Mouse (Mus musculus) cerebellum, adult 18-20 months (tissue): Measurements from ENCODE around the gene Myh7b.

Experiments
- DNase-seq, 2 experiments: peaks; one replicate each; pipeline ENCODE4 v3.0.0; 2021

The Myh7b gene

DNA sequence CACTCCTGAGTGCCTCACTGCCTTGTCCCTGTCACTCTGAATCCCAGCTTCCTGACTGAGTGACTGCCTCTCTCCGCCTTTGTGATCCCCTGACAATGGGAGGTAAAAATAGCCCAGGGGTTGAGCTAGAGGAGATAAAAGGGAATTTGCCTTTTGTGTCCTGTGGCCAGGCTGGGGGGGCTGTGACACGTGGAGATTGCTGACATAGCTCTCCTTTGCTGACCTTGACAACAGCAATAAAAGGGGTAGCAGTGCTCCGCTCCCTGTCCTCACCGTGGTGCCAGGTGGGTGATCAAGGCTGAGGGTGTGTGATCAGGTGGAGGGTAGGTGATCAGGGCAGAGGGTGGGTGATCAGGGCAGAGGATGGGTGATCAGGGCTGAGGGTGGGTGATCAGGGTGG is at the start of gene Myh7b:
Gene Myh7b (plus strand): TSS at position 235 of the 400 bp plus-strand sequence.
- no peak for DNase-seq

DNA sequence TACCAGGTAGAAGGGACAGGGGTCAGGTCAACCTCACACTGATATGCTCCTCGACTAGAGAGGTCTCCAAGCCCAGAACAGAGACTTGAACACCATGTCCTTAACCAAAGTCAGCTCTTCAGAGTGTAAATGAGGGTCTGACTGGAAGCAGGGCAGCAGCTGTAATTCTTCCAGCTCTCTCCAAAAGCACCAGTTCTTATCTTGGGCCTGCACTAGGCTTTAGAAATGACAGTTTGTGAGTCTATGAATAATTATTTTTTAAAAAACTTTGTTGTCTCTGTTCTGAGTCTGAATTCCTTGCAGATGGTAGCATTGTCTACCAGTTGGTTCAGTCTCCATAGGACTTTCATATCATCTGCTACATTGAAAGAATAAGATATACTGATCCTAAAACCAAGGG is 48.8 kb upstream of the Myh7b start:
- DNase-seq = no peak

GRCm38 (mm10) chr2:155562934-155563333 is 48.1 kb upstream of the Myh7b start:
- no peak for DNase-seq

DNA sequence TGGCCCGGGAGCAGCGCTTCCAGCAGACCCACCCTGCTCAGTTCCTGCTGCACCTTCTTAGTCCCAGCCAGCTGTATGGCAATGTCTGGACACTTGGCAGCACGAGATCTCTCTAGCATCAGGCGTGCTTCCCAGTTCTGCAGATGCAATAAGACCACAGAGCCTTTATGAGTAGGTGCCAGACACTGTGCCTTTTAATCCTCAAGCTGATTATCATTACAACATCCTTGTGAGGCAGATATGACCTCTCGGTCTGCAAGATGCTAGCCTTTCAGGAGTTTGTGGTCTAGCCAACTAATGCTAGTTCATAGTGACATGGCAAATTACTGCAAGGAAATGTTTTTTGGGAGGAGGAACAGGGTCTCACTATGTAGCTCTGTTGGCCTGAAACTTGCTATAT is 43.3 kb upstream of the Myh7b start:
- DNase-seq = no peak

GRCm38 (mm10) chr2:155569223-155569807 is 41.7 kb upstream of the Myh7b start:
- no peak for DNase-seq

DNA sequence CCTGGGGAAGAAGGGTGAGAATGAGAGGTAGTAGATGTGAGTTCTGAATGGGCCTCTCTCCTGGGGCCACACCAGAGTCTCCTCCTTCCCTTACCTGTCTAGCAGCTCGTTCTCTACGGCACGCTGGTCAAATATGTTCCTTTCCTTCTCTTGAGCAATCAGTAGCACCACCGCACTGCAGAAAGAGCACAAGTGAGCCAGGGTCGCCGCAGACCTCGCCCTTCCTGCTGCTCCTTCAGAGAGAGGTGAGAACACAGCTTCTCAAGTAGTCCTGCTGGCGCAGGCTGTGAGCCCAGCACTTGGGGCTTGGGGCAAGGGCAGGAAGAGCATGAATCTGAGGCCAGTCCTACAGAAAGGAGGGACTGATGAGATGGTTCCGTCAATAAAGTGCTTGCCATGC is 38.0 kb upstream of the Myh7b start:
- DNase-seq = no peak

DNA sequence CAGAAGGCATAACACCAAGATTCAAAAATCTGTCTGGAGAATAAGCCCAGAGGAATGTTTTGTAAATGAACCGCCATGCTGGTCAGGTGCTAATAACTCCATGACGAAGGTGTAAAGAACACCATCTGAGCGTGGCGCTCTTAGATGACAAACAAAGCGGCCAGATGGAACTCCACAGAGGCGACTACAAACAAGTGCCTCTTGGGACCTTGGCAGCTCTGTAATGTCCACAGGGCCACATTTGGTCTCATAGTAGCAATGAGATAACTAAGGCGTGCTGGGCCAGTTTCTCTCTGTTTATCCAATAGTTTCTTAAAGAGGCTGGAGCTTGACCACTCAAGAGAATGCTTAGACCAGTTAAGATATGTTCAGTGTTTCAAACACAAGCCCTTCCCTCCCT is 37.0 kb upstream of the Myh7b start:
- no peak for DNase-seq

- peak; percentile 62 to 66 for DNase-seq
Observed at GRCm38 (mm10) chr2:155574700-155575099, 36.3 kb upstream of the Myh7b start.

DNA sequence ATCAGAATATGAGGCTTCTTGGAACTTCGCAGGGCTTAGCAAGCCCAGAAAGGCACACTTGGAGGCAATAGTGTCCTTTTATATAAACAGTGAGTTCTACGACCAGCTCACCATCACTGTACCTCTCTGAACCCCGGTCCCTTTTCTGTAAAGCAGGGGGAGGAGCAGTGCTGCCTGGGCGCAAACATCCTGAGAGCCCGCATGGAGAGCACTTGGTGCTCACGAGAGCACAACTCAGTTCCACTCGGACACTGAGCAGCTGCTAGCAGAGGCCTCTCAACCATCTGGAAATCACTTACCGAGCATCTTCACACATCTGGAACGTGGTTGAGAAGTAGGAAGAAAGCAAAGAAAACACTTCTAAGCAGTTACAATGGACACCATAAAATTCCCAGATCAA is 34.4 kb upstream of the Myh7b start:
- no peak for DNase-seq

- no peak for DNase-seq
Observed at GRCm38 (mm10) chr2:155580331-155580730, 30.7 kb upstream of the Myh7b start.

- no peak for DNase-seq
Observed at GRCm38 (mm10) chr2:155582384-155582995, 28.5 kb upstream of the Myh7b start.

DNA sequence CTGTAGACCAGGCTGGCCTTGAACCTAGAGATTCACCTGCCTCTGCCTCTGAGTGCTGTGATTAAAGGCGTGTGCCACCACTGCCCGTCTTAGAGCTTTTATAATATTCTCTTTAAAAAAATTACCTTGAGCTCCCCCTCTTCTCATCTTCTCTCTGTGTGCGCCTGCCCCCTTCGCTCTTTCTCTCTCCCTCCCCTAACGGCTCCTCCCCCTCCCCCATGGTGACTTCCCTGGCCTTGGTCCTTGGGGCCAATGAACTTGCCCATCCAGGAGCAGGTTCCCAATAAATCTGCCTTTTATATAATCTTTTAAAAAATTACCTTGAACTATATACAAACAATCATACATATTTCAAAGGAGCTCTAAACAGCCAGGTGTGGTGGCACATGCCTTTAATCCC is 28.0 kb upstream of the Myh7b start:
- no peak for DNase-seq

DNA sequence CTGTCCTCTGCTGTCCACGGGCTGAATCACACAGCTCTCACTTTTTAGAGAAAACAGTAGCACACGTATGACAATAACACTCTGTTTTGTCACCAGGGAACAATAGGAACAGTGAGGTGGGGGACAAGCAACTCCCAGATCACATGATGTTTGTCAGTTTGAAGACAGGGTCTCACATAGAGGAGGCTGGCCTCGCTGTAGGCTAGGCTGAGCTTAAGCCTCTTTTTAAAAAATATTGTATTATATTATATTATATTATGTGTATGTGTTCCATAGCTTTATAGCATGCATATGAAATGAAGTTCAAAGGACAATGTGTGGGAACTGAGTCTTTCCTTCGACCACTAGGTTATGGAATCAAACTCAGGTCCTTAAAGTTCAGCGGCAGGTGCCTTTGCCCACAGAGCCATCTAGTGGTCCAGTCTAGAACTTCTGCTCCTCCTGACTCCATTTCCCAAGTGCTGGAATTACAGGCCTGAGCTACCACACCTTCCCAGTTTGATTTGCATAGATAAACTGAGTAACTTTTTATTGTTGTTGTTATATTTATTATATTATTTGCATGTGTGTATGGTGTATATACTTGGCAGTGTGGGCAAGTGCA is 27.0 kb upstream of the Myh7b start:
- DNase-seq = peak; percentile 75

GRCm38 (mm10) chr2:155585082-155585481 is 25.9 kb upstream of the Myh7b start:
- no peak for DNase-seq

- no peak for DNase-seq
Observed at GRCm38 (mm10) chr2:155585486-155585885, 25.5 kb upstream of the Myh7b start.

DNA sequence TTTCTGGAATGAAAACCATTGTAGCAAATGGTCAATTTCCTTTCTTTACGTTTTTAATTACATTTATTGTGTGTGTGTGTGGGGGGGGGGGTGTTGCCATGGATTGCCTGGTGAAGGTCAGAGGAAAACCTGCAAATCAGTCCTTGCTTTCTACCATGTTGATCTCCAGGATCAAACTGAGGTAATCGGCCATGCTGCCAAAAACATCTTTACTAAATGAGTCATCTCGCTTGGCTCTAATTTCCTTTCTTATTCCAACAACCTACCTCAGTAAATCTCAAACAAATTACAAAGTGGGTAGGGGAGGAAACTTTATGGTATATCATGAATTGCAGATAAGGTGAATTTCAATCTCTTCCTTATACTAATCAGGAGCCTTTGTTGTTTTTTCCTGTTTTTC is 22.9 kb upstream of the Myh7b start:
- DNase-seq = no peak

- no peak for DNase-seq
Observed at GRCm38 (mm10) chr2:155589521-155589920, 21.5 kb upstream of the Myh7b start.

- no peak for DNase-seq
Observed at GRCm38 (mm10) chr2:155590876-155591275, 20.1 kb upstream of the Myh7b start.

- no peak for DNase-seq
Observed at GRCm38 (mm10) chr2:155591676-155592075, 19.3 kb upstream of the Myh7b start.

- DNase-seq = peak; percentile 96 to 99
Observed at GRCm38 (mm10) chr2:155592137-155592853, 18.7 kb upstream of the Myh7b start, which contains the start of gene Gss. TSS of gene Gss (minus strand) at chr2:155592810.

- DNase-seq = no peak
Observed at GRCm38 (mm10) chr2:155592854-155593283, 18.1 kb upstream of the Myh7b start.

- DNase-seq = no peak
Observed at GRCm38 (mm10) chr2:155595516-155595915, 15.5 kb upstream of the Myh7b start.

DNA sequence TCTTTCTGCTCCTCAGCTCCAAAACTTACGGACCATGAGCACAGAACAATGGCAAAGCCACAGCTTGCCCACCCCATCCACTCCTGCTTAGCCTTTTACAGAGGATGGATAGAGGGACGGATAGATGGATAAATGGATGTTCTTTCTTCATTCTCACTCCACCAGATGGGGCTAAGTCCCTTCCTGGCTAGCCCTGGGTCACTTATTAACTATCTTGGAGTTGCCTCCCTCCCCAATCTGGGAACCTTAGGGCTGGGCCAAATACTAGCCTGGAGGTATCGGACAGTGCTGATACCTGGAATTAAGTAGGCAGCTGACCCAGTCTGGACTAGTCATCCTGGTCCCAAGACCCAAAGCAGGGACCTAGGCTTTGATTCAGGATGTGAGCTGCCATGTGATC is 7.3 kb upstream of the Myh7b start:
- DNase-seq = no peak
